Mouse (Mus musculus) cerebellum, adult 2 months (tissue): ENCODE data around the gene Ak4.

ENCODE experiments used
- CTCF ChIP-seq: fragments of 200-500 bp; IDR thresholded peaks from 2 replicates; pipeline ENCODE4 v1.5.1; 2011; ENCODE audit warnings: low read depth, mild to moderate bottlenecking, control low read depth, low read length, moderate library complexity, borderline replicate concordance; ENCODE audit not compliant: insufficient read depth
- POLR2A ChIP-seq: fragments of 200-500 bp; IDR thresholded peaks from 2 replicates; pipeline ENCODE4 v1.6.1; 2011; ENCODE audit warnings: low read length, control low read depth, borderline replicate concordance; ENCODE audit not compliant: insufficient read depth

DNA sequence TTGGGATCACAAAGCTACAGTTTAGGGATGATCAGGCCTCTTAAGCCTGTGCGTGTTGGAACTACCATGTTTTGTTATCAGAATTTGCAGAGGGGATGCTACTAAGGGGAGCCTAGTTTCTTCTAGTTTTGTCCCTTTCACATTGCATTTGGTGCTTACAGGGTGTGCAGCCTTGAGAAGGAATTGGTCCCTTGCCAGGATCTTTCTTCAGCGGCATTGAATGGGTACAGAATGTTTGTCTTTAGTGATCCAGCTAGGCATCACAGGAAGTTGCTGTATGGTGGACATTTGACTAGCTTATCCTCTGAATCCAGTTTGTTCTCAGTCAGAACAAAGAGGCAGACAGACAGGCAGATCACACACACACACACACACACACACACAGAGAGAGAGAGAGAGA, 23.7 kb downstream of the Ak4 start:
- no peak for TF ChIP-seq CTCF
- no peak for TF ChIP-seq POLR2A
